ENCODE assay signal across 8 mouse cellular contexts in the genomic region with DNA sequence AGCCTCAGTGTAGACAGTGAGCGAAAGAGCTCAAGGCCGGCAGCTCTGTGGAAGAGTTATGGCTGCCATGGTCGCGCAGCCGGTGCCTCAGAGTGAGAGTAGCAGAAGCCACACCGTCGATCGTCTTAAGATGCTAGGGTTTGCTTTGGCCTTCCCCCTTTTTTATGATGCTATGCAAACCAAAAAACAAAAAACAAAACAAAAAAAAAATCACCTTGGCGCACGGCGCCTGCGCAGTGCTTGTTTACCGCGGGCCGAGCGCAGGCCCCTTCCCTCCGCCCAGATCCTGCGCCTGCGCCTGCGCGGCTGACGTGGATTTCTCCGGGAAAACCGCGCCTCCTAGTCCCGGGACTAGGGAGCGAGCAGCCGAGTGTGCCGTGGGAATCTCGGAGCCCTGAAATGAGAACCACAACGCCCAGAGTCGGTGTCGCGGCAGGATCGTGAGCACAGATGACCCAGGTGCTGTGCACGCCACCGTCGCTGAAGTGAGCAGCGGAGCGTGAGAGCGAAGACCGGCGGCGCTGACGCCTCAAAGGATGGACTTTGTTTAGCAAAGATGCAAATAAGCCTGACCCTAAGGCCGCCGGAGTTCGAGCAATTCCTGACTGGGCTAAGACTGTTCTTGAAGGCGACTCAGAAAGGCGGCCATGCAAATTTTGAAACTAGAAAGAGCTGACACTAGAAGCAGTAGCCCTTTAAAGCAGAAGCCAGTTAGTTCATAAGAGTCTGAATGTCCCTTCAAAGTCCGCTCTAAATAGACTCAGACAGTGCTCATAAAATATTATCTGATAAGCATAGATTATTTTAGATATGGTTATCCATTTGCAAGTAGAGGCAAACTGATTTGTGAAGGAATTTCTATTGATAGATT. TPM values are rescaled to one million over a fixed set of nuclear protein-coding genes. Genes with fewer than 3 reads are reported as not detected.
DNase-seq lines count a peak whose midpoint lies in the region; ATAC-seq and TF ChIP-seq lines count a peak whose summit lies in the region.

A gene (minus strand): TSS at position 484 of the 871 bp plus-strand sequence.

- under 1% methylated on average over 51 of the region's 51 CpGs for WGBS in forebrain, embryonic 11.5 days
- WGBS in heart, embryonic 16.5 days, result under 1% methylated on average over 51 of the region's 51 CpGs
- under 1% methylated on average over 51 of the region's 51 CpGs for WGBS in liver, embryonic 15.5 days (ENCODE audit: insufficient replicate concordance)
- under 1% methylated on average over 51 of the region's 51 CpGs for WGBS in neural tube, embryonic 13.5 days

- H3K27me3 ChIP-seq in E14TG2a.4 (ENCODE audit: insufficient read depth, low read length), result no peaks in the 10 kb centered on the region
- no peaks in the 10 kb centered on the region for H3K27me3 ChIP-seq in forebrain, embryonic 11.5 days (ENCODE audit: control insufficient read depth, insufficient read depth, low read length)
- no peaks in the 10 kb centered on the region for H3K27me3 ChIP-seq in heart, embryonic 16.5 days (ENCODE audit: control insufficient read depth, insufficient read depth, low read length)
- no peaks in the 10 kb centered on the region for H3K27me3 ChIP-seq in liver, embryonic 15.5 days
- no peaks in the 10 kb centered on the region for H3K27me3 ChIP-seq in neural tube, embryonic 13.5 days

- H3K4me3 ChIP-seq in E14TG2a.4 (replicated peaks; ENCODE audit: low read length), result peak within 1 kb of the TSS; percentile 88
- H3K4me3 ChIP-seq in forebrain, embryonic 11.5 days (ENCODE audit: low read depth, low read length), result peak within 1 kb of the TSS; percentile 60
- H3K4me3 ChIP-seq in heart, embryonic 16.5 days (ENCODE audit: low read length), result peak within 1 kb of the TSS; percentile 79
- peak within 1 kb of the TSS; percentile 73 for H3K4me3 ChIP-seq in liver, embryonic 15.5 days (replicated peaks)
- peak within 1 kb of the TSS; percentile 66 for H3K4me3 ChIP-seq in neural tube, embryonic 13.5 days

- H3K9me3 ChIP-seq in E14TG2a.4 (ENCODE audit: low read length), result no peaks in the 10 kb centered on the region
- H3K9me3 ChIP-seq in forebrain, embryonic 11.5 days (ENCODE audit: control insufficient read depth, low read length), result no peaks in the 10 kb centered on the region
- H3K9me3 ChIP-seq in heart, embryonic 16.5 days (replicated peaks; ENCODE audit: control insufficient read depth, low read length), result no peaks in the 10 kb centered on the region
- no peaks in the 10 kb centered on the region for H3K9me3 ChIP-seq in liver, embryonic 15.5 days (replicated peaks)
- H3K9me3 ChIP-seq in neural tube, embryonic 13.5 days, result no peaks in the 10 kb centered on the region

- H3K27ac ChIP-seq in forebrain, embryonic 11.5 days (ENCODE audit: low read depth, low read length), result peak within 1 kb of the TSS; percentile 100
- peak within 1 kb of the TSS; percentile 100 for H3K27ac ChIP-seq in heart, embryonic 16.5 days (ENCODE audit: low read length)
- peak within 1 kb of the TSS; percentile 100 for H3K27ac ChIP-seq in liver, embryonic 15.5 days (replicated peaks)
- peak within 1 kb of the TSS; percentile 99 for H3K27ac ChIP-seq in neural tube, embryonic 13.5 days (replicated peaks)

- peak; percentile 70 for DNase-seq in c-Kit-positive CD71-positive TER-119-negative erythroid progenitor cells, embryonic 14.5 days (ENCODE audit: low read depth)
- DNase-seq in forebrain, embryonic 11.5 days (ENCODE audit: low spot score), result peak; percentile 96
- DNase-seq in kidney, postnatal 25 days, result peak; percentile 92 to 95
- peak; percentile 88 for DNase-seq in telencephalon, adult 2 months (ENCODE audit: low read depth, low spot score)

- no peak for TF ChIP-seq CTCF in E14TG2a.4 (conservative IDR thresholded peaks at IDR 0.05; ENCODE audit: low read length)

- peak; percentile 92 for ATAC-seq in forebrain, embryonic 11.5 days (replicated peaks; ENCODE audit: low FRiP score)
- peak; percentile 95 for ATAC-seq in heart, embryonic 16.5 days (replicated peaks; ENCODE audit: extremely low read depth, insufficient read depth, low FRiP score)
- ATAC-seq in liver, embryonic 15.5 days (ENCODE audit: insufficient read depth), result peak; percentile 91
- ATAC-seq in neural tube, embryonic 13.5 days (ENCODE audit: low read depth), result peak; percentile 95

- H3K9ac ChIP-seq in forebrain, embryonic 11.5 days (ENCODE audit: low read length), result peak within 1 kb of the TSS; percentile 92
- peak within 1 kb of the TSS; percentile 93 for H3K9ac ChIP-seq in heart, embryonic 16.5 days (ENCODE audit: low read length)
- peak within 1 kb of the TSS; percentile 76 for H3K9ac ChIP-seq in liver, embryonic 15.5 days
- peak within 1 kb of the TSS; percentile 90 for H3K9ac ChIP-seq in neural tube, embryonic 13.5 days

- H3K4me1 ChIP-seq in E14TG2a.4 (replicated peaks; ENCODE audit: low read depth, low read length), result peaks cover 39% of the 10 kb centered on the region
- peaks cover 4% of the 10 kb centered on the region; the same call in 1 of the 2 replicates for H3K4me1 ChIP-seq in forebrain, embryonic 11.5 days (replicated peaks; ENCODE audit: control insufficient read depth, insufficient read depth, low read length)
- peaks cover 8% of the 10 kb centered on the region for H3K4me1 ChIP-seq in heart, embryonic 16.5 days (ENCODE audit: control insufficient read depth, insufficient read depth, low read length)
- H3K4me1 ChIP-seq in liver, embryonic 15.5 days (replicated peaks), result peaks cover 47% of the 10 kb centered on the region
- peaks cover 19% of the 10 kb centered on the region for H3K4me1 ChIP-seq in neural tube, embryonic 13.5 days (replicated peaks)

- peaks cover 28% of the 10 kb centered on the region for H3K36me3 ChIP-seq in E14TG2a.4 (ENCODE audit: insufficient read depth, low read length)
- no peaks in the 10 kb centered on the region for H3K36me3 ChIP-seq in forebrain, embryonic 11.5 days (ENCODE audit: control insufficient read depth, insufficient read depth, low read length)
- H3K36me3 ChIP-seq in heart, embryonic 16.5 days (ENCODE audit: control insufficient read depth, insufficient read depth), result 0 out of 2 replicates have a peak, but pooled peaks cover 2% of the 10 kb centered on the region
- no peaks in the 10 kb centered on the region for H3K36me3 ChIP-seq in liver, embryonic 15.5 days (replicated peaks)
- no peaks in the 10 kb centered on the region for H3K36me3 ChIP-seq in neural tube, embryonic 13.5 days

- H3K4me2 ChIP-seq in forebrain, embryonic 11.5 days (ENCODE audit: low read depth, low read length, severe bottlenecking), result peak within 1 kb of the TSS; percentile 73
- H3K4me2 ChIP-seq in heart, embryonic 16.5 days (ENCODE audit: low read depth, low read length), result peak within 1 kb of the TSS; percentile 96
- H3K4me2 ChIP-seq in liver, embryonic 15.5 days, result peak within 1 kb of the TSS; percentile 93
- H3K4me2 ChIP-seq in neural tube, embryonic 13.5 days, result peak within 1 kb of the TSS; percentile 66

RNA-seq across cellular contexts. Expression of the gene that starts here (rescaled TPM):
- polyA plus RNA-seq in forebrain, embryonic 11.5 days (2014; fragmentation: Nextera tagmentation; extraction: Ambion mirVana), result 31.2 and 33.8 TPM in 2 replicates
- polyA plus RNA-seq in heart, embryonic 16.5 days (2015; fragmentation: Nextera tagmentation; extraction: Ambion mirVana), result 9.1 and 10.6 TPM in 2 replicates
- 5.6 and 5.7 TPM in 2 replicates for polyA plus RNA-seq in liver, embryonic 15.5 days (2015; fragmentation: Nextera tagmentation; extraction: Ambion mirVana)
- 37.1 and 39.1 TPM in 2 replicates for polyA plus RNA-seq in neural tube, embryonic 13.5 days (2015; fragmentation: Nextera tagmentation; extraction: Ambion mirVana)

Comparison
In these comparisons a context has a peak if more than half of its experiments do, and no peak if none do; other contexts are left out.
1. Peak in every context shown above with its lines: DNase-seq, ATAC-seq, H3K4me3 ChIP-seq and H3K27ac ChIP-seq.